Mouse (Mus musculus): ENCODE data around the gene Gipr.

DNA sequence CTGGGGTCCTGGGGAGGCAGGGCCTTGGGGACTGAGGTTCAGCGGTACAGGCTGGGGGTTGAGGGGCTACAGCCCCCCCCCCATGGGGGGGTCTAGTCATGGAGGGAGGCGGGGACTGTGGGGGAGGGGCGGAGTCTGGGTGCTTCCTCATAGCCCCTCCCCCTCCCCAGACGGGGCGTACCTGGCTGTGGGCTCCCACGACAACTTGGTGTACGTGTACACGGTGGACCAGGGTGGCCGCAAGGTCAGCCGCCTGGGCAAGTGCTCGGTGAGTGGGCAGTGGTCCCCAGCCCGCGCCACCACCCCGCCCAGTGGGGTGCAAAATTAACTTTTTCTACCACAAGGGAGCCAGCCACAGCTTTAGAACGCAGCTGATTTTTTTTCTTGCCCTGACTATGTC lies 35.7 kb upstream of the Gipr start:
- no peak for TF ChIP-seq CTCF (IDR thresholded peaks at IDR 0.05)
- no peak for TF ChIP-seq EP300 (IDR thresholded peaks at IDR 0.05)

All from lung, postnatal 0 days (tissue).